Mouse (Mus musculus) megakaryocyte, embryonic 14.5 days (primary cell): ENCODE results near the gene Siglec1. TPM values are rescaled to one million over a fixed set of nuclear protein-coding genes. Genes with fewer than 3 reads are reported as not detected.
A peak's percentile ranks its signal among the peaks of the same experiment; 100 is the strongest.
"Not testable (repeated sequence)": the region's sequence is repeated elsewhere in the genome, so short reads cannot be mapped to it uniquely, and the experiment has no call there.

Experiments
- H3K27me3 ChIP-seq: replicated peaks from 2 replicates; pipeline ENCODE3; 2012; ENCODE audit warnings: inconsistent platforms
- H3K36me3 ChIP-seq: replicated peaks from 2 replicates; pipeline ENCODE3; 2012; ENCODE audit warnings: low read length, inconsistent platforms, mixed read lengths
- H3K4me1 ChIP-seq: 2 replicates; pipeline ENCODE4 v1.6.1; 2012; ENCODE audit warnings: inconsistent platforms
- H3K4me3 ChIP-seq: replicated peaks from 2 replicates; pipeline ENCODE3; 2012; ENCODE audit warnings: moderate library complexity, mild to moderate bottlenecking, inconsistent platforms
- H3K9me3 ChIP-seq: 2 replicates; pipeline ENCODE4 v1.6.1; 2012; ENCODE audit warnings: inconsistent platforms
- FLI1 ChIP-seq: IDR thresholded peaks from 2 replicates; pipeline ENCODE4 v1.6.1; 2012; ENCODE audit warnings: low read length, inconsistent platforms, mixed read lengths
- GATA1 ChIP-seq: IDR thresholded peaks from 3 replicates; pipeline ENCODE4 v1.6.1; 2012; ENCODE audit warnings: mixed read lengths, low read length, inconsistent platforms, borderline replicate concordance
- polyA plus RNA-seq: library from polyadenylated mRNA; stranded (reverse); fragments of >175 nt; gene quantifications from 2 replicates; pipeline ENCODE4 v1.2.3, GENCODE M21; 2012; ENCODE audit warnings: low replicate concordance; ENCODE audit not compliant: insufficient read depth

Gene Siglec1
- polyA plus RNA-seq, 1 experiment, result 11.8 TPM

DNA sequence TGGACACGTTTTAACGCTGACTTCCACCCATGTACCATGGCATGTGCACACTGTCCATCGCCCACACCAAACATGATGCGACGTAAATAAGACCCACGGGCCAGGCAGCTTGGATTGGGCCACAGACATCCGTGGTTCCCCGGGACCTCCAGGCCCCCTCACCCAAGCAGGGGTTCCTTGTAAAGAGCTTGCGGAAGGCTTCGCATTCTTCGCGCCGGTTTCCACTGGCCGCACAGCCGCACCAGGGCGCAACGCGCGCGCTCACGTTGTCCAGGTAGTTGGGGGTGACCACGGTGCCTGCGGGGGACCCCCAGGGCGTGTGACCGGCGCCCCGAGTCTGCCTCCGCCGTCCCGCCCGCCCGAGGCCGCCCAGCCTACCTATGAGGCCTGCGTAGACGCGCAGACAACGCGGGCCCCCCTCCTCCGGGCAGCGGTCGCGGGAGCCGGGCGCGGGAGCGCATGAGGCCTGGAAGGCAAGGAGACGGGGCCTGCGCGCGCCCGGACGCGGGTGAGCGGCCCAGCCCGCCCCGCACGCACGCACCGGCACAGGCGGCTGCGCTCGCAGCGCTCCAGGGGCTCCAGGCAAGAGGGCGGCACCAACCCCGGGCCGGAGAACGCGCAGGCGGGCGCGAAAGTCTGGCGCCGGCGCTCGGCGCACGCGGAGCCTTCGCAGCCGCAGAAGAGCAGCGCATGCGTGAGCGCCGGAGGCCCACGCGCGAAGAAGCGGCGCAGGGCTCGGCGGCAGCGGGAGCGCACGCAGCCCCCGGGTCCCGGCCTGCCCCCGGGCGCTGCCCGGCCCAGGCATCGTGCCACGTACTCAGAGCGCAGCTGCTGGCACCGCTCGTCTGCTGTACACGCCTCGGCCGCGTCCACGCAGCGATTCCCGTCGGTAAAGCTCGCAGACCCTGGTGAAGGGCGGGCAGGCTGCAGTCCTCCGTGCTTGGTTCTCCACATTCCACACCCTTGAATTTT is 45.4 kb downstream of the Siglec1 start:
- Histone ChIP-seq H3K9me3 (no peaks in the 10 kb centered on the region), H3K4me3 (peak overlapping the region; percentile 89), H3K4me1 (peaks cover 49% of the 10 kb centered on the region), H3K27me3 (peaks cover 82% of the 10 kb centered on the region), H3K36me3 (no peaks in the 10 kb centered on the region)
- TF ChIP-seq GATA1 (no peak), FLI1 (no peak)

GRCm38 (mm10) chr2:131038675-131039074 is 47.9 kb downstream of the Siglec1 start:
- H3K27me3 ChIP-seq, result peaks cover 71% of the 10 kb centered on the region
- TF ChIP-seq FLI1, result no peak
- TF ChIP-seq GATA1, result no peak
- no peaks in the 10 kb centered on the region for H3K36me3 ChIP-seq
- H3K4me3 ChIP-seq, result no peak overlapping the region
- H3K9me3 ChIP-seq, result peaks cover 4% of the 10 kb centered on the region
- H3K4me1 ChIP-seq, result peaks cover 46% of the 10 kb centered on the region

- TF ChIP-seq FLI1 (no peak), GATA1 (no peak)
- Histone ChIP-seq H3K36me3 (no peaks in the 10 kb centered on the region), H3K9me3 (peaks cover 9% of the 10 kb centered on the region), H3K4me3 (no peak overlapping the region), H3K4me1 (peaks cover 46% of the 10 kb centered on the region), H3K27me3 (peaks cover 69% of the 10 kb centered on the region)
Observed at GRCm38 (mm10) chr2:131038197-131038596, 48.4 kb downstream of the Siglec1 start.

DNA sequence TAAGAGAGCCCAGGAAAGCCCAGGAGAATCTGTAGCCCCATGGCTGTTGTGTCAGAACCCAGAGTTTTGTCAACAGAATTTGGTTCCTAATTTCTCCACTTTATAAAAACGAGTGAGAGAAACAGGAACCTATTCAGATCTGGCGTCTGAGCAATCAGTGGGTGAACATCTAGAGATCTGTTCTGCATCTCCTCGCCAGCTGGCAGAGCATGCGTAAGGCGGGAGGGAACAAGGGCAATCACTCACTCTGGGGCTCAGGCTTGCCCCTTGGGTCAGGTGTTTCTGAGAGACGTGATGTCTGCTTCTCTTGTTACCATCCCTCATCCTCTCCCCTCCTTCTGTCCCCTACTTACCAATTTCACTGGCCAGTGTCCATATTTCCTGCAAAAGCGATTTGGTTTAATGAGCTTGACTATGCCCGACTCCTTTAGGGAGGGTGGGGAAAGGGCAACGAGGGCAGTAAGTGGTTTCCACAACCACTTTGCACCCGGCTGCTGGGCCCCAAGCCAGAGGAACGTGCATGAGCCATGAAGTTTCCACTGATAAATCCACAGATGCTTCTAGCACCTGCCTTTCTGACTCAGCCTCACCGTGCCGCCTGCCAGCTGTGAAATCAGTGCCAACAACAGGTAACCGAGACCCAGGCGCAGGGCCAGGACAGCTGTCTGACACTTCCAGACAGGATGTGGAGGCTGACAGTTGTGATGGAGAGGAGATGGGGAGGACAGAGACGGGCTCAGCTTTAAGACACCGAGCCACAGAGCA is 49.2 kb downstream of the Siglec1 start:
- Histone ChIP-seq H3K27me3 (peaks cover 61% of the 10 kb centered on the region), H3K36me3 (no peaks in the 10 kb centered on the region), H3K4me3 (no peak overlapping the region), H3K4me1 (peaks cover 46% of the 10 kb centered on the region), H3K9me3 (peaks cover 11% of the 10 kb centered on the region)
- no peak for TF ChIP-seq FLI1
- TF ChIP-seq GATA1, result no peak

- H3K4me1 ChIP-seq, result peaks cover 48% of the 10 kb centered on the region
- peaks cover 55% of the 10 kb centered on the region for H3K27me3 ChIP-seq
- no peak overlapping the region for H3K4me3 ChIP-seq
- no peaks in the 10 kb centered on the region for H3K36me3 ChIP-seq
- TF ChIP-seq FLI1 (no peak), GATA1 (no peak)
- H3K9me3 ChIP-seq, result peaks cover 11% of the 10 kb centered on the region
Observed at GRCm38 (mm10) chr2:131036757-131037156, 49.8 kb downstream of the Siglec1 start.

GRCm38 (mm10) chr2:131036343-131036742 is 50.2 kb downstream of the Siglec1 start:
- TF ChIP-seq GATA1 (no peak), FLI1 (no peak)
- H3K27me3 ChIP-seq, result peaks cover 51% of the 10 kb centered on the region
- no peaks in the 10 kb centered on the region for H3K36me3 ChIP-seq
- H3K4me3 ChIP-seq, result peak overlapping the region; percentile 54
- peaks cover 48% of the 10 kb centered on the region for H3K4me1 ChIP-seq
- peaks cover 11% of the 10 kb centered on the region for H3K9me3 ChIP-seq

DNA sequence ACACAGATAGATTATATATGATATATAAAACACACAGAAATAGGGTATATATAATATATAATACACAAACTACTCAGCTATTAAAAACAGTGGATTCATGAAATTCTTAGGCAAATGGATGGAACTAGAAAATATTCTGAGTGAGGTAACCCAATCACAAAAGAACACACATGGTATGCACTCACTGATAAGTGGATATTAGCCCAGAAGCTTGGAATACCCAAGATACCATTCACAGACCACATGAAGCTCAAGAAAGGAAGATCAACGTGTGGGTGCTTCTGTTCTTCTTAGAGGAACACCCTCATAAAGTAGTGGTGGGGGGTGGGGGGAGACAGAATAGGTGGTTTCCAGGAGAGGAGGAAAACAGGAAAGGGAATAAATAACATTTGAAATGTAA is 55.2 kb downstream of the Siglec1 start:
- H3K9me3 ChIP-seq, result peaks cover 11% of the 10 kb centered on the region
- H3K4me3 ChIP-seq, result not testable (repeated sequence)
- H3K4me1 ChIP-seq, result peaks cover 57% of the 10 kb centered on the region
- peaks cover 11% of the 10 kb centered on the region for H3K27me3 ChIP-seq
- H3K36me3 ChIP-seq, result peaks cover 14% of the 10 kb centered on the region

- Histone ChIP-seq H3K9me3 (peaks cover 11% of the 10 kb centered on the region), H3K36me3 (peaks cover 18% of the 10 kb centered on the region), H3K4me3 (no peak overlapping the region), H3K4me1 (peaks cover 57% of the 10 kb centered on the region), H3K27me3 (peaks cover 6% of the 10 kb centered on the region)
- TF ChIP-seq GATA1 (no peak), FLI1 (no peak)
Observed at GRCm38 (mm10) chr2:131030998-131031397, 55.6 kb downstream of the Siglec1 start.

- Histone ChIP-seq H3K4me1 (peaks cover 58% of the 10 kb centered on the region), H3K9me3 (peaks cover 11% of the 10 kb centered on the region), H3K4me3 (no peak overlapping the region), H3K36me3 (peaks cover 23% of the 10 kb centered on the region), H3K27me3 (peaks cover 5% of the 10 kb centered on the region)
- TF ChIP-seq GATA1 (no peak), FLI1 (no peak)
Observed at GRCm38 (mm10) chr2:131030561-131030960, 56.0 kb downstream of the Siglec1 start.
